Mouse (Mus musculus): ENCODE data around the gene Foxred1.

Foxred1 gene

GRCm38 (mm10) chr9:35210542-35211474 is at the start of gene Foxred1:
Gene Foxred1 (minus strand): TSS chr9:35211055.
- peak; percentile 97 for ATAC-seq (ENCODE audit: low TSS enrichment)

GRCm38 (mm10) chr9:35257365-35257764 is 46.5 kb upstream of the Foxred1 start:
- no peak for ATAC-seq (ENCODE audit: low TSS enrichment)

GRCm38 (mm10) chr9:35249476-35249875 is 38.6 kb upstream of the Foxred1 start:
- no peak for ATAC-seq (ENCODE audit: low TSS enrichment)

- peak; percentile 72 for ATAC-seq (ENCODE audit: low TSS enrichment)
Measured at GRCm38 (mm10) chr9:35247405-35247804, 36.5 kb upstream of the Foxred1 start.

GRCm38 (mm10) chr9:35239734-35240133 is 28.9 kb upstream of the Foxred1 start:
- no peak for ATAC-seq (ENCODE audit: low TSS enrichment)

GRCm38 (mm10) chr9:35238915-35239571 is 28.2 kb upstream of the Foxred1 start:
- ATAC-seq (ENCODE audit: low TSS enrichment), result 0 out of 2 replicates have a peak, but pooled peaks have one; percentile 13

- ATAC-seq (ENCODE audit: low TSS enrichment), result no peak
Measured at GRCm38 (mm10) chr9:35238371-35238770, 27.5 kb upstream of the Foxred1 start.

- ATAC-seq (ENCODE audit: low TSS enrichment), result no peak
Measured at GRCm38 (mm10) chr9:35235996-35236395, 25.1 kb upstream of the Foxred1 start.

- no peak for ATAC-seq (ENCODE audit: low TSS enrichment)
Measured at GRCm38 (mm10) chr9:35228671-35229070, 17.8 kb upstream of the Foxred1 start.

- ATAC-seq (ENCODE audit: low TSS enrichment), result no peak
Measured at GRCm38 (mm10) chr9:35223466-35223865, 12.6 kb upstream of the Foxred1 start.

- no peak for ATAC-seq (ENCODE audit: low TSS enrichment)
Measured at GRCm38 (mm10) chr9:35217963-35218362, 7.1 kb upstream of the Foxred1 start.

GRCm38 (mm10) chr9:35211573-35212511 is 987 bp upstream of the Foxred1 start:
- no peak for ATAC-seq (ENCODE audit: low TSS enrichment)

- ATAC-seq (ENCODE audit: low TSS enrichment), result no peak
Measured at GRCm38 (mm10) chr9:35204421-35204820, 6.4 kb downstream of the Foxred1 start.

GRCm38 (mm10) chr9:35203536-35203935 is 7.3 kb downstream of the Foxred1 start:
- no peak for ATAC-seq (ENCODE audit: low TSS enrichment)

GRCm38 (mm10) chr9:35200529-35201060 is 10.3 kb downstream of the Foxred1 start:
- ATAC-seq (ENCODE audit: low TSS enrichment), result peak; percentile 67

GRCm38 (mm10) chr9:35199772-35200471 is 10.9 kb downstream of the Foxred1 start, which contains the start of the genes Srpr and Tirap:
Gene Srpr (plus strand): TSS chr9:35200175.
Gene Tirap (minus strand): TSS chr9:35200291.
- ATAC-seq (ENCODE audit: low TSS enrichment), result peak; percentile 84

GRCm38 (mm10) chr9:35198945-35199771 is 11.7 kb downstream of the Foxred1 start:
- ATAC-seq (ENCODE audit: low TSS enrichment), result peak; percentile 14

- no peak for ATAC-seq (ENCODE audit: low TSS enrichment)
Measured at GRCm38 (mm10) chr9:35198351-35198750, 12.5 kb downstream of the Foxred1 start.

- ATAC-seq (ENCODE audit: low TSS enrichment), result no peak
Measured at GRCm38 (mm10) chr9:35197625-35198024, 13.2 kb downstream of the Foxred1 start.

GRCm38 (mm10) chr9:35194048-35194447 is 16.8 kb downstream of the Foxred1 start:
- ATAC-seq (ENCODE audit: low TSS enrichment), result no peak
